ENCODE assay signal across 9 mouse cellular contexts in the genomic region with DNA sequence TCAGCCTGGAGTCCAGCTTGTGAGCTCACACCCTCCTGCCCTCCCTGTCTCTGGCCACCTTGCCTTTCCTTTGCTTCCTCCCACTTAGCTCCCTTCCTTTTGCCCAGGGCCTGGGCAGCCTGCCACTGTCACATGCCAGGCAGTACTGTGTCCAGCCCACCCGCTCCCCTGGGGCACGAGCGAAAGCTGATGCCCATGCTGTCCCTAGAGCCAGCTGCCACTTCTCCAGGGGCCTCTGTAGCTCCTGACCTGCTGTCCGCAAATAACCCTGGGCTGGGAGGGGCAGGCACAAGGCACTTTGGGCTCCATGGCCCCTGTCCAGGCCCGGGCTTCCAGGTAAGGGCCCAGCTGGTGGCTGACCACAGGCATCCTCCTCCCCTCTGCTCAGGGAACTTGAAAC. TPM values are rescaled to one million over a fixed set of nuclear protein-coding genes. Genes with fewer than 3 reads are reported as not detected.
DNase-seq lines count a peak whose midpoint lies in the region; TF ChIP-seq lines count a peak whose summit lies in the region.
"Had no signal": no experiment of that assay in that cellular context is flagged by ENCODE, and none has a peak within 500 bp of the region (broad histone marks: within the 10 kb centered on the region; RNA-seq: fewer than 3 reads in every experiment).

No protein-coding gene starts in this region.

- H3K4me3 ChIP-seq in left cerebral cortex, adult 2 months: no peak overlapping the region

- no peak for TF ChIP-seq CTCF in left cerebral cortex, adult 2 months (IDR thresholded peaks at IDR 0.05)

- DNase-seq in left cerebral cortex, adult 2 months (ENCODE audit: extremely low spot score in 1 of 2, low spot score in 2 of 2): peak; percentile 50 to 53
- no peak for DNase-seq in left cerebral cortex, adult 11 months (ENCODE audit: low spot score)
- peak; percentile 88 for DNase-seq in cerebellum, adult 8-10 months
- peak; percentile 75 for DNase-seq in heart, adult 8-10 months (ENCODE audit: low spot score)
- peak; percentile 85 for DNase-seq in kidney, adult 9 months
- peak; percentile 61 to 87 for DNase-seq in lung, postnatal 4 days
- no peak for DNase-seq in c-Kit-positive CD71-positive TER-119-positive erythroid progenitor cells, embryonic 14.5 days (ENCODE audit: low spot score)
- no peak for DNase-seq in embryo, embryonic 9.5 days (ENCODE audit: extremely low spot score)

- peak overlapping the region; percentile 73 for H3K27ac ChIP-seq in left cerebral cortex, adult 2 months

- intact Hi-C loops in left cerebral cortex, adult 2 months (cut with DNase I): no loop called here

RNA-seq across cellular contexts. Expression of a gene that starts 16.2 kb away (rescaled TPM):
- 100 to 1,000 TPM; 115 to 116 TPM for total RNA-seq in left cerebral cortex, adult 2 months (2021)
- 100 to 1,000 TPM; 169 to 227 (median 202) TPM for total RNA-seq in heart, adult 8-10 months (2022)

RNA-seq across cellular contexts. Expression of a gene that starts 46.1 kb away (rescaled TPM):
- 100 to 1,000 TPM in 1 of 2 experiments, 10 to 100 TPM in 1; 99.1 to 101 TPM for total RNA-seq in left cerebral cortex, adult 2 months (2021)
- not detected for total RNA-seq in heart, adult 8-10 months (2022)
- total RNA-seq: G1E had no signal

RNA-seq across cellular contexts. Expression of a gene that starts 54.5 kb away (rescaled TPM):
- 10 to 100 TPM; 25.9 to 27.1 TPM for total RNA-seq in left cerebral cortex, adult 2 months (2021)
- 10 to 100 TPM; 67.6 to 72.3 (median 70.8) TPM for total RNA-seq in heart, adult 8-10 months (2022)

RNA-seq across cellular contexts. Expression of a gene that starts 54.6 kb away (rescaled TPM):
- 100 to 1,000 TPM; 746 to 788 TPM for total RNA-seq in left cerebral cortex, adult 2 months (2021)
- total RNA-seq in heart, adult 8-10 months (2022): 10 to 100 TPM; 26.8 to 33.5 (median 30.5) TPM

Comparison
In these comparisons a context has a peak if more than half of its experiments do, and no peak if none do; other contexts are left out.
1. DNase-seq: peak in left cerebral cortex, adult 2 months (2 of 2), cerebellum, adult 8-10 months (single experiment), heart, adult 8-10 months (single experiment), kidney, adult 9 months (single experiment) and lung, postnatal 4 days (2 of 2); none in left cerebral cortex, adult 11 months (single experiment), c-Kit-positive CD71-positive TER-119-positive erythroid progenitor cells, embryonic 14.5 days (single experiment) and embryo, embryonic 9.5 days (single experiment).
2. RNA of a gene that starts 46.1 kb away (total RNA-seq): 99.1 to 101 TPM in left cerebral cortex, adult 2 months; not detected in heart, adult 8-10 months; every median in the first group is over 10 times any median in the second.